Mouse (Mus musculus) A20 (cell line): ENCODE results near the gene Chn1.

Source experiments
- DNase-seq: peaks from one replicate; pipeline ENCODE4 v3.0.0-alpha.2; 2011; ENCODE audit warnings: low read depth, low spot score

The Chn1 gene

DNA sequence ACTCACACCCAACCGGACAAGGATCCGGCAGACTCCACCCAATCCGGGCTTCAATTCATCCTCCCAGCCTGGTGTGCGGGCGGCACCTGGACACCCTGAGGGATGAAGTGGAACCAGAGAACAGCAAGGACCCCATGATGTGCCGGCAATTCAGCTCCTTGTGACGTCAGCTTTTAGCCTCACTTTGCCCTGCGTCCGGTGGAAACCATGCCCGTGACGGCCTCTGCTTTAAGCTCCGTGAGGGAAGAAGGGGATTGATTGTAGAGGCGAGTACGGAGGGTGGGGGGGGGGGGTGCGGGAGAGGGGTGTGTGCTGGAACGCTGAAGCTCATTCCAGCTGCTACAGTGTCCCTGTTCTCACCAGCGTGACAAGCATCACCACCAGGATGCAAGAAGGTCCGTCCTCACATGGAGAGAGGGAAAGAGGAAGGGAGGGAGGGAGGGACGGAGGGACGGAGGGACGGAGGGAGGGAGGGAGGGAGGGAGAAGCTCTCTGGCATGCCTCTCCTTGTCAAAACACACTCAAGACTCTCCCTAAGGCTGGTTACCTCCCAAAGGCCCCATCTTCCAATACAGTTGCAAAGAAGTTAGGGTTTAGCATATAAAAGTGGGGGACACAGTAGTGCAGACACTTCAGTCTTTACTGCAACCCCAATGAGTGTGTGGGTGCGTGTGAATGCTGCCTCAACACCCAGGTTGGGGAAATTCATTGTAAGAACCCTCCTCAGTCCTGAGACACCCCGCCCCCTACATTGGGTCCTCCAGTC is 214.1 kb downstream of the Chn1 start:
- DNase-seq = no peak
